Mouse (Mus musculus) central nervous system, embryonic 18 days (tissue): ENCODE measurements around the gene Tmem119. TPM values are rescaled to one million over a fixed set of nuclear protein-coding genes. Genes with fewer than 3 reads are reported as not detected.

ENCODE experiments used
- polyA plus RNA-seq: library from polyadenylated mRNA; depleted of rRNA; stranded (reverse); fragments of >200 nt; gene quantifications from 2 replicates; pipeline ENCODE4 v1.2.3, GENCODE M21; 2012; rRNA removed

Gene Tmem119
- 2.3 and 6.3 TPM in 2 replicates for polyA plus RNA-seq

DNA sequence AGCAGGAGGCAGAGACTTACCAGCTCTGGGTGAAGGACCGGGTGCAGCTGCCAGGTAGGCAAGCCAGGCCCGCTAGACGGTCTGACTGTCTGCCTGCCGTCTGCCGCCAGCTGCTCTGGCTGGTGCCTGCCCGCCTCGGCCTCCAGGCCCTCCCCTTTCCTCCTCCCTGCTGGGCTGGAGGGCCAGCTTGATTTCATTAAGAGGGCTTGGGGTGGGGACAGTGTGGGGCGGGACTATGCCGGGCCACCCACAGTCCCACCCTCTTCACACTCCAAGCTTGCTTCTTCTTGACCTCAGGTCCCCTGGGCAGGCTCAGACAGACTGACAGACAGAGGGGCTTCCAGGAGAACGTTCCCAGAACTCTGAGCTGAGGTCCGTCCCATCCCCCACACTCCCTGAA is at the start of gene Tmem119:
Gene Tmem119 (minus strand): TSS at position 237 of the 400 bp plus-strand sequence.

DNA sequence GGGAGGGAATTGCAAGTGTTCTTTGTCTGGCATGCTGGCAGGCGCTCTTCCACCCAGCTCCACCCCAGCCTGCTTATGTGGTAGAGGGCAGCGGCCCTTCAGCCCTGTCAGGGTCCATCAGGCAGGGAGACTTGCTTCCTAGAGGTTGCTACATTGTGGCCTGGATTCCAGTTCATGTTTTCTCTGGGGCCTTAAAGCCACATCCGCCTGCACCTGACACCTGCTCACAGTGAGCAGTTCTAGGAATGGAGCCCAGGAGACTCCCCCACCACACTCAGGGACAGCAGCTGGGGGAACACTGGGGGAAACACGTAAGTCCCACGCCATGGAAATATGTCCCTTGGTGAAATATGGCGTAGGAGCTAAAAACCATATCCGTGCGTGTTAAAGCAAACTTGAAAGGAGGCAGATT is 32.2 kb upstream of the Tmem119 start, which contains the start of gene Selplg:
Gene Selplg (minus strand): TSS at position 155 of the 412 bp plus-strand sequence.

DNA sequence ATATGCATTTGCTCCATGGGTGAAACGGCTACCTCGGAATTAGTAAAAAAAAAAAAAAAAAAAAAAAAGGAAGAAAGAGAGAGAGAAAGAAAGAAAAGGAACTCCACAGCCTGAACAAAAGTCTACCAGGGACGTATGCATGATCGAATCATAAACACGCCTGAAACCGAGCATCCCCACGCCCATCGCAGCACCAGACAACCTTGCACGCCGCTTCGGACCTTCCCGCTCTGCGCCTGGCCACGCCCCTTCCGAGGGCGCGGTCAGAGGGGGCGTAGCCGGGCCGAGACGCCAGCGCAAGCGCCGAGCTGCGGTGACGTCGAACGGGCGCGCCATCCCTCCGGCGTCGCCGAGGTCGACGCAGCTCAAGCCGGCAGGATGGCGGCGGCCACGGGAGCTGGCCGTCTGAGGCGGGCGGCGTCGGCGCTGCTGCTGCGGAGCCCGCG is 27.8 kb downstream of the Tmem119 start, which contains the start of the genes Sart3 and Iscu:
Gene Sart3 (minus strand): TSS at position 61 of the 446 bp plus-strand sequence.
Gene Iscu (plus strand): TSS at position 299 of the 446 bp plus-strand sequence.

Other genes with a start within 250 kb of the Tmem119 start
- gene Cmklr1, start 150.1 kb downstream of the Tmem119 start, polyA plus RNA-seq, result 1.1 and 1.7 TPM in 2 replicates
- gene 1700069L16Rik, start 75.7 kb downstream of the Tmem119 start, polyA plus RNA-seq, result not detected in 2 replicates
- gene Ficd, start 64.7 kb downstream of the Tmem119 start, polyA plus RNA-seq, result 5.2 and 5.7 TPM in 2 replicates
- gene Sart3, start 28.0 kb downstream of the Tmem119 start, polyA plus RNA-seq, result 44.7 and 46.1 TPM in 2 replicates
- gene Iscu, start 27.8 kb downstream of the Tmem119 start, polyA plus RNA-seq, result 84.9 and 87.2 TPM in 2 replicates
- 1.2 and 1.3 TPM in 2 replicates for gene Selplg, start 32.1 kb upstream of the Tmem119 start, polyA plus RNA-seq
- 133 and 152 TPM in 2 replicates for gene Coro1c, start 108.2 kb upstream of the Tmem119 start, polyA plus RNA-seq
- gene Ssh1, start 193.4 kb upstream of the Tmem119 start, polyA plus RNA-seq, result 11.3 and 11.8 TPM in 2 replicates
- 0.04 and 0.15 TPM in 2 replicates for gene Dao, start 203.2 kb upstream of the Tmem119 start, polyA plus RNA-seq